Mouse (Mus musculus) adrenal gland, adult 18-20 months (tissue): ENCODE results near the gene 2610507B11Rik. TPM values are rescaled to one million over a fixed set of nuclear protein-coding genes. Genes with fewer than 3 reads are reported as not detected.
"Not testable (repeated sequence)": the region's sequence is repeated elsewhere in the genome, so short reads cannot be mapped to it uniquely, and the experiment has no call there.

ENCODE experiments used
- DNase-seq, 2 experiments: peaks; one replicate each; pipeline ENCODE4 v3.0.0; 2021 to 2022; ENCODE audit warnings: low spot score in 2 of 2
- long read RNA-seq, 2 experiments: library from polyadenylated mRNA; stranded (forward); transcript quantifications; one replicate each; pipeline ENCODE4 v2.0.0; 2021
- total RNA-seq, 2 experiments: library from RNA; stranded (reverse); gene quantifications; 1 replicate in 1 of 2; 2 replicates in 1 of 2; pipeline ENCODE4 v1.2.3; 2021

The 2610507B11Rik gene
- total RNA-seq, result 100 to 1,000 TPM; 168 to 185 TPM
- long read RNA-seq, experiment 1, full-length matches to known transcripts, result 21 of 58 reads
- long read RNA-seq, experiment 1, partial matches to known transcripts, result 33 of 58 reads
- long read RNA-seq, experiment 1, other reads (novel, unspliced or antisense), result 4 of 58 reads
- long read RNA-seq, experiment 2, full-length matches to known transcripts, result 6 of 117 reads
- long read RNA-seq, experiment 2, partial matches to known transcripts, result 105 of 117 reads
- long read RNA-seq, experiment 2, other reads (novel, unspliced or antisense), result 6 of 117 reads

- DNase-seq, result peak; percentile 88 to 92
These were observed at the start of gene 2610507B11Rik for GRCm38 (mm10) chr11:78261380-78262352. TSS of gene 2610507B11Rik (plus strand) at chr11:78261752.

GRCm38 (mm10) chr11:78213086-78213817, 48.3 kb upstream of the 2610507B11Rik start:
- no peak for DNase-seq

- DNase-seq, result no peak
These were observed 45.7 kb upstream of the 2610507B11Rik start for GRCm38 (mm10) chr11:78215709-78216317.

DNA sequence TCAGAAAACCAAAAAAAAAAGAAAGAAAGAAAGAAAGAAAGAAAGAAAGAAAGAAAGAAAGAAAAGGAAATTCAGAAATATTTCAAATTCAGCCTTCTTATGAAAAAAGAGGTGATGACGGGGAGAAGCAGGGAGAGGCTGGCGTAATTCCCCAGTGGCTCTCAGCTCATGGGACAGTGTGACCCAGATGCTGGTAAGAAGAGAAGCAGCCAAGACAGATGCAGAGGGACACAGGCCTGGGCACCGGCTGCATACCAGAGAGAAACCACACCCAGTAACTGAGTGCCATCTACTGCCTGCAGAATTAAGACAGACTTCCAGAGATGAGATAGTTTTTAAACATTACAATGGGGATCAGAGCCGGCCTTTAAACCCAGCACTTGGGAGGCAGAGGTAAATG, 38.0 kb upstream of the 2610507B11Rik start:
- DNase-seq, result no peak

GRCm38 (mm10) chr11:78231518-78231917, 30.0 kb upstream of the 2610507B11Rik start:
- no peak for DNase-seq

- DNase-seq, result no peak
These were observed 21.2 kb upstream of the 2610507B11Rik start for GRCm38 (mm10) chr11:78240193-78240857.

- no peak for DNase-seq
These were observed 16.3 kb upstream of the 2610507B11Rik start for GRCm38 (mm10) chr11:78245261-78245626.

DNA sequence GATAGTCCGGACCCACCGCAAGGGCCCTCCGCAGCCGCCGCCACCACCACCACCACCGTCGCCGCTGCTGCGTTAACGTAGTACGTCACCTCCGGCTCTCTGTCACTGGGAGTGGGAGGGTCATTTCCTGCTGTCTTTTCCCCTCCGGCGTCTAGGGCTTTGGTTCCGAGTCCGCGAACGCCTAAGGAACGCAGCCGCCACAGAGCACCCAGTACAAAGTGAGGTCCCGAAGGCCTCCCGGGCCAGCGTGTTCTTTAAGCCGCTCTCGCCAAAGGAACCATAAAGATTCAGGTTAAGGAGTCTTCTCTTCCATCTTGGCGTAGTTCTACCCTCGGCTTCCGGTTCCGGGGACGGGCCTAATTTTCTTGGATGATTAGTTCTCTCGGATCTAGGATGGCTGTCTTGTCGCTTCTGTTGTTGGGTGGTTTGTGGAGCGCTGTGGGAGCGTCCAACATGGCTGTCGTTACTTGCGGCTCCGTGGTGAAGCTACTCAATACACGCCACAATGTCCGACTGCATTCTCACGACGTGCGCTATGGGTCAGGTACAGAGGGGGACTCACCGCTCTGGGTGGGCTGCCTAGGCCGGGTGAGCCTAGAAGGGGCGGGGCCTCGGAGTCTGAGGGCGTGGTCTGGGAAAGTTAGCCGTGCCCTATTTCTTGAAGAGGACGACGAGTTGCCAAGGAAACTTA, 15.8 kb upstream of the 2610507B11Rik start, which contains the start of the genes Sdf2 and Supt6:
Gene Sdf2 (plus strand): TSS at position 120 of the 691 bp plus-strand sequence.
Gene Supt6 (minus strand): TSS at position 361 of the 691 bp plus-strand sequence.
- peak; percentile 85 to 86 for DNase-seq

GRCm38 (mm10) chr11:78246318-78247011, 15.1 kb upstream of the 2610507B11Rik start:
- DNase-seq, result no peak

GRCm38 (mm10) chr11:78247012-78247348, 14.6 kb upstream of the 2610507B11Rik start:
- DNase-seq, result no peak

- no peak for DNase-seq
These were observed 13.8 kb upstream of the 2610507B11Rik start for GRCm38 (mm10) chr11:78247727-78248140.

- DNase-seq, result no peak
These were observed 4.9 kb upstream of the 2610507B11Rik start for GRCm38 (mm10) chr11:78256618-78257017.

DNA sequence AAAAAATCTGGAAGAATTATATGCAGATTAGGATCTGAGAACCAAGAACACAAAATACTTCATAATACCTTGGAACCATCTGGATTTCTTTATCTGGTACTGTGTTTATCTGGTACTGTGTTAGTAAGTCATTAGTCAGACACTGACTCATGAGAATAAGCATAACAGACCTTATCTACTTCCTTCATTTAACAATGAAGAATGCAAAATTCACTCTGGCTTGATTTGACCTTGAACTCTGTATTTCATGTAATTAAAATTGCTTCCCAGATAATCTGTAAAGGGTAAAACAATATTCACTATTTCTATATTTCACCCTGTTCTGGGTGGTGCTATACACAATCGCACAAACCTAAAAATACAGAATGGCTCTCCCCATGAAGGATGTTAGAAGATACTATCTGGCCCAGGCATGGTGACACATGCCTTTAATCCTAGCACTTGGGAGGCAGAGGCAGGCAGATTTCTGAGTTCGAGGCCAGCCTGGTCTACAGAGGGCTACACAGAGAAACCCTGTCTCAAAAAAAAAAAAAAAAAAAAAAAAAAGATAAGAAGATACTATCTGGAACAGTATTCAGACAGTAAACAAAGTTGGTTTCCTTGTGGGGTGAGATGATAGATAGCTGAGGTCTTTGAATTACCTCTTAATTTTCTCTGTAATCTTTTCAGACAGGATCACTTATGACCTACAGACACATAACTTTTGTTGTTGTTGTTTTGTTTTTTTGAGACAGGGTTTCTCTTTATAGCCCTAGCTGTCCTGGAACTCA, 878 bp upstream of the 2610507B11Rik start:
- no peak for DNase-seq

- DNase-seq, result peak; percentile 39 to 44
These were observed 998 bp downstream of the 2610507B11Rik start for GRCm38 (mm10) chr11:78262550-78262949.

GRCm38 (mm10) chr11:78265571-78265970, 4.0 kb downstream of the 2610507B11Rik start:
- no peak for DNase-seq

- no peak for DNase-seq
These were observed 10.4 kb downstream of the 2610507B11Rik start for GRCm38 (mm10) chr11:78271986-78272385.

- DNase-seq, result no peak
These were observed 14.0 kb downstream of the 2610507B11Rik start for GRCm38 (mm10) chr11:78275596-78275995.

GRCm38 (mm10) chr11:78276169-78276568, 14.6 kb downstream of the 2610507B11Rik start:
- DNase-seq, result not testable (repeated sequence)
